Mouse (Mus musculus): ENCODE results near the gene Ptpre.

DNA sequence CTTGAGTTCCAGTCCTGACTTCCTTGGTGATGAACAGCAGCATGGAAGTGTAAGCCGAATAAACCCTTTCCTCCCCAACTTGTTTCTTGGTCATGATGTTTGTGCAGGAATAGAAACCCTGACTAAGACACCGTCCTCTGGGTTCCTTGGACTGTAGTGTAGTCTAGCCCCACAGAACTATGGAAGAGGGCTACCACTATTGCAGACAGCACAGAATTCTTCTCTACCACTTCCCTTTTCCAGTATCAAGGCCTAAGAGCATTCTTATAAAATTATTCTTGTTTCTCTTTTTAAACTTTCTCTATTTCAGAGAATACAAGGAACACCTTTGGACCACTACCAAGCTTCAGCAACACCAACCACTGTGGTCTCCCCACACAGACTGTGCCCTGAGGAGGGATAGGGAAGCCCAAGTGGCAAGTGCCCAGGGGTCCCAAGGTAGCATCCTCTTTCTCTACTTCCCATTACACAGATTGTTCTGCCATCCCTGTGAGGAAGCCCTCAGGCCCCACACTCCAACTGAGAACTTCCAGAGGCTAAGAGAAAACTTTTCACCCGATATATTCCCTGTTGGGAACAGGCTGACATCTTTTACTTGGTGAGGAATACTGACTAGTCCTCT lies 38.6 kb upstream of the Ptpre start:
- TF ChIP-seq CTCF (IDR thresholded peaks at IDR 0.05; ENCODE audit: insufficient read depth, low read depth, low read length) (no peak), POLR2A (IDR thresholded peaks at IDR 0.05; ENCODE audit: insufficient read depth, low read depth, low read length) (no peak)

Data from olfactory bulb, adult 2 months (tissue).